Mouse (Mus musculus) liver, postnatal 0 days (tissue): ENCODE data around the gene Fam240a. TPM values are rescaled to one million over a fixed set of nuclear protein-coding genes. Genes with fewer than 3 reads are reported as not detected.

Experiments
- ATAC-seq: fragments of 200-750 bp; cut with Nextera tagmentation; 2 replicates; pipeline ENCODE4 v1.8.0; 2017; ENCODE audit warnings: mild to moderate bottlenecking, moderate library complexity
- DNase-seq: peaks from one replicate; pipeline ENCODE4 v3.0.0-alpha.2; 2016
- H3K27ac ChIP-seq: fragments of 300-500 bp; sonication (generic); 2 replicates; pipeline ENCODE4 v1.5.1; 2014; ENCODE audit warnings: antibody characterized with exemption, moderate library complexity, mild to moderate bottlenecking, low read depth
- H3K27me3 ChIP-seq: fragments of 300-500 bp; sonication (generic); 2 replicates; pipeline ENCODE4 v1.6.1; 2014; ENCODE audit warnings: low read length, control low read depth, mixed read lengths; ENCODE audit not compliant: insufficient read depth
- H3K36me3 ChIP-seq: fragments of 300-500 bp; sonication (generic); replicated peaks from 2 replicates; pipeline ENCODE4 v1.6.1; 2014; ENCODE audit warnings: mild to moderate bottlenecking, control low read depth, low read length, moderate library complexity, mixed read lengths; ENCODE audit not compliant: insufficient read depth
- H3K4me1 ChIP-seq: fragments of 300-500 bp; sonication (generic); 2 replicates; pipeline ENCODE4 v1.6.1; 2014; ENCODE audit warnings: antibody characterized with exemption, mild to moderate bottlenecking, control low read depth; ENCODE audit not compliant: insufficient read depth
- H3K4me2 ChIP-seq: fragments of 300-500 bp; sonication (generic); 2 replicates; pipeline ENCODE4 v1.6.1; 2014; ENCODE audit warnings: low read depth, mild to moderate bottlenecking, low read length, moderate library complexity, mixed read lengths
- H3K4me3 ChIP-seq: fragments of 300-500 bp; sonication (generic); 2 replicates; pipeline ENCODE4 v1.5.1; 2014; ENCODE audit warnings: low read depth, low read length
- H3K9ac ChIP-seq: fragments of 300-500 bp; sonication (generic); replicated peaks from 2 replicates; pipeline ENCODE4 v1.6.1; 2014; ENCODE audit warnings: mild to moderate bottlenecking, moderate library complexity
- H3K9me3 ChIP-seq: fragments of 300-500 bp; sonication (generic); 2 replicates; pipeline ENCODE4 v1.6.1; 2016; ENCODE audit warnings: mild to moderate bottlenecking, control low read depth, low read length, mixed read lengths
- CTCF ChIP-seq: sonication (generic); IDR thresholded peaks from 2 replicates; pipeline ENCODE4 v1.5.1; 2016; ENCODE audit warnings: antibody characterized with exemption, low read depth
- EP300 ChIP-seq: IDR thresholded peaks from 2 replicates; pipeline ENCODE4 v1.6.1; 2016; ENCODE audit warnings: antibody characterized with exemption, low read depth, mild to moderate bottlenecking
- WGBS: fragments of 180-500 bp; shearing (Covaris S2); extraction: QIAGEN DNeasy Blood & Tissue Kit; methylation state at CpG from one replicate; pipeline ENCODE4 v1.1.7; 2014; ENCODE audit not compliant: insufficient replicate concordance; 5-methylcytosine and 5-hydroxymethylcytosine counted together
- polyA plus RNA-seq: library from polyadenylated mRNA; unstranded; fragments of >200 nt; fragmentation: Nextera tagmentation; extraction: Ambion mirVana; gene quantifications from 2 replicates; pipeline ENCODE4 v1.2.1, GENCODE M21; 2015

Gene Fam240a
- polyA plus RNA-seq, 1 experiment from 2014 or later: not detected

DNA sequence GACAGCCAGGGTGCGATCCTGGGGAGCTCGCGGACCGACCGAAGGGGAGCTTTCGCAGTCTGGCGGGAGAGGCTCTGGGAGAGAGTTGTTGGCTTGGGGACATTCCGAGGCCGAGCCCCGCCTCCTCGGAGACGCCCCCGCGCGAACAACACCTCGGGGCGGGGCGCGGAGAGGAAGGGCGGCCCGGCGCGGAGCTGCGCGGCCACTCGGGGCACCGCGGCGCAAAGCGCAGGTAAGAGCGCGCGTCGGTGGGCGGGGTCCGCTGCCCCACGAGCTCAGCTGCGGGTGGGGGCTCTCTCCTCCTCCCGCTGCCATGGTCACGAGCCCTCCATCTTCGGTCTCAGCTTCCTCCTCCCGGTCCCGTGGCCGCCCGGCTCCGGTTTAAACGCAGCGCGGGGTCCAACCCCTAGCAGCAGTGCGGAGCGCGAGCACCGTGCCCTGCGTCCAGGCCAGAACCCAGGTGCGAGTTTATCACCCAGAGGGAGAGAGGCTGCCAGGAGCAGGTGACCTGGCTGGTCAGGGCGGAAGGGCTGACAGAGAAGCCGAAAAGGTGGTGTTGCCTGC lies 36.6 kb downstream of the Fam240a start, which contains the start of gene Tmie:
Tmie (minus strand) TSS at position 116 of the 564 bp plus-strand sequence.
- 0 out of 2 replicates have a peak, but pooled peaks have one; percentile 2 for TF ChIP-seq CTCF
- no peak for TF ChIP-seq EP300
- ATAC-seq: peak; percentile 64
- DNase-seq: peak; percentile 81
- peak within 1 kb of the TSS; percentile 77 for H3K4me2 ChIP-seq
- H3K4me3 ChIP-seq: peak within 1 kb of the TSS; percentile 53
- H3K4me1 ChIP-seq: peaks cover 9% of the 10 kb centered on the region; the same call in 1 of the 2 replicates
- peaks cover 16% of the 10 kb centered on the region for H3K27me3 ChIP-seq
- WGBS: 2% methylated on average over 47 of the region's 57 CpGs
- peak within 1 kb of the TSS; percentile 87 for H3K27ac ChIP-seq
- H3K9me3 ChIP-seq: no peaks in the 10 kb centered on the region
- H3K9ac ChIP-seq: peak within 1 kb of the TSS; percentile 67
- no peaks in the 10 kb centered on the region for H3K36me3 ChIP-seq

DNA sequence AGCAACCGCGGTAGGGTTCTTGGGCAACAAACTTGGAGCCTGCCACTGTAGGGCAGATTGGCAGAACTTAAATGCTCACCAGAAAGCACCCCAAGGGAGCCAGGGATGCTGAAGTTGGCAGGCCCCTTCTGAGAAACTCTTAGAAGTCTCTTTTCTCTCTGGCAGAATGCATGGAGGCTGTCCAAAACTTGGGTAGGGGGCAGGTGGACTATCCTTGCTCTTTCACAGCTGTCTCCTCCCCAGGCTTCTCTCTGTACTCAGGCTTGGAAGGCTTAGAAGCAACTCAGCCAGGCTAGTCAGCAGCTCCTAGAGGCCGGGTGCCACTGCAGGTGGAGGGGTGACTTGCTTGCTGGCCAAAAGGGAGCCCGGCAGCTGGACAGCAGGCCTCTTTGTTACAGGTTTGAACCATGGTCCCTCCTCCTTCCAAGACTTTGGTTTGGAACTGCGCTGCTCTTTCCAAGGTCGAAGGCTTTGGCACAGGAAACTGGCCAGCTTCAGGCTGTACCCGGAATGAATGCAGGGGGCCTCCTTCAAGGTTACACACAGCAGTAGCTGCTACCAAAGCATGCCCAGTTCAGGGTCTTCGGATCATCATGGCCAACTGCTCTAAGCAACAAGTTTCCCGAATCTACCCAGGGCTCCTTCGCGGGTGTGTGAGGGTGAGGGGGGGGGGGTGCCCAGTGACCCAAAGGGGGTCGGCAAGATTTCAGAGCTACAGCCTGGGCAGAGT lies 37.3 kb downstream of the Fam240a start, which contains the start of gene Als2cl:
Als2cl (plus strand) TSS at position 680 of the 730 bp plus-strand sequence.
- 19% methylated on average over 12 of the region's 12 CpGs for WGBS
- Histone ChIP-seq H3K4me3 (peak within 1 kb of the TSS; percentile 53), H3K9me3 (no peaks in the 10 kb centered on the region), H3K27ac (peak within 1 kb of the TSS; percentile 87), H3K4me2 (peak within 1 kb of the TSS; percentile 77), H3K4me1 (peaks cover 14% of the 10 kb centered on the region), H3K36me3 (no peaks in the 10 kb centered on the region), H3K27me3 (peaks cover 17% of the 10 kb centered on the region), H3K9ac (peak within 1 kb of the TSS; percentile 67)
- DNase-seq (no peak), ATAC-seq (no peak)
- TF ChIP-seq CTCF (no peak), EP300 (no peak)

DNA sequence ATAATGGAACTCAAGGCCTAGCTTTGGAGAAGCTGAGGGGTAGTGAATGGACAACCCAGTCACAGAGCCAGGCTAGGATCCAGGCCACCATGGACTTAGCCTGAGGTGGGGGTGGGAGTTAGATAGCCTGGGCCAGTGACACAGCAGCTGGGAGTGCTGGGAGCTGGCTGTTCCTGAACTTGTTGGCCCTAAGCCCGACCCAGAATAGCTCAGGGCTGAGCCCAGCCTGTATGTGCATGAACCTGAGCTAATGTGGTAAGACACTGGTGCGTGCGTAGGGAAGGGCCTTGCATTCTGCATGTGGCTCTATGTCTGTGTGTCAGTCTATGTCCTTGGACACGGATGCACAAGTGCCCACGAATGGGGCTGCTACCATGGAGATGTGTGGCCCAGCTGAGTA lies 38.8 kb downstream of the Fam240a start:
- Histone ChIP-seq H3K4me2 (peak overlapping the region; percentile 77), H3K27me3 (peaks cover 21% of the 10 kb centered on the region), H3K36me3 (no peaks in the 10 kb centered on the region), H3K4me3 (no peak overlapping the region), H3K4me1 (peaks cover 22% of the 10 kb centered on the region), H3K27ac (peak overlapping the region; percentile 84), H3K9ac (peak overlapping the region; percentile 51), H3K9me3 (no peaks in the 10 kb centered on the region)
- DNase-seq: peak; percentile 55
- TF ChIP-seq EP300 (no peak), CTCF (no peak)
- 60% methylated on average over 5 of the region's 5 CpGs for WGBS
- ATAC-seq: peak; percentile 61

DNA sequence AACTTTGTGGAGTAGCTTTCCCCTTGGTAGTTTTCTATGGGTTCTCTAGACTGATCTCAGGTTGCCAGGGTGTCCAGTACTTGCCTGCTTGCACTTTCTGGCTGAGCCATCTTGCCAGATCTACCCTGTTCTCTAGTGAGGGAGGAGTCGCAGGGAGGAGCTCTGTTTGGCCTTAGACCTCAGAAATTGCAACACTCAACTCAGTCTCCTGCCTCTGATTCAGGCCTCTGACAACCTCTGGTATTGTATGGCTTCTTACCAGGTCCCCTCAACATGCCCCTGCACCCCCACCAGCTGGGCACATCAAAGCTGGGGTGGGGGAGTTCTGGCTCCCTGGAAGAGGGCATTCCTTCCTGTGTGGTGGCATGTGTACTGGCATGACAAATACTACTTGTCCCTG lies 39.3 kb downstream of the Fam240a start:
- 32% methylated on average over 1 of the region's 1 CpGs for WGBS
- Histone ChIP-seq H3K4me2 (peak overlapping the region; percentile 77; the same call in 1 of the 2 replicates), H3K27me3 (peaks cover 21% of the 10 kb centered on the region), H3K4me3 (no peak overlapping the region), H3K9me3 (no peaks in the 10 kb centered on the region), H3K27ac (peak overlapping the region; percentile 84), H3K36me3 (no peaks in the 10 kb centered on the region), H3K9ac (peak overlapping the region; percentile 51), H3K4me1 (peaks cover 22% of the 10 kb centered on the region)
- DNase-seq (no peak), ATAC-seq (0 out of 2 replicates have a peak, but pooled peaks have one; percentile 18)
- TF ChIP-seq EP300 (no peak), CTCF (no peak)

DNA sequence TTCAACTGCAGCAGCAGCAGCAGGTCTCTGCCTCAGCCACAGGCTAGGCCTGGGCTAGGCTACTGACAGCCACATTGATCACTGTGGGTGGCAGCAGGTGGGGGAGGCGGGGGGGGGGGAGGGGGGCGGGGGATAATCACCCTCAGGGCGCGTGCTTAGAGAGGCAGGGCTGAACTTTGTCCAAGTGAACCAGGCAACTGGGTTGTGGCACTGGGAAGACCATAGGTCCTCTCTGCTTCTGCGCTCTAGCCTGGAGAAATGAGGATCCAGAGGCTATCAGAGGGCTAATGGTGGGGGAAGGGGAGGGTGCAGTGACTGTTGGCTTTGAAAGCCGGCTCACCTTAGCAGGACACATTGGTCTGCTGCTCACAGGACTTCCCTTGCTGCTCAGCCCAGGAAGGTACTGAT lies 41.4 kb downstream of the Fam240a start:
- no peak for TF ChIP-seq CTCF
- no peak for TF ChIP-seq EP300
- H3K9ac ChIP-seq: no peak overlapping the region
- H3K4me2 ChIP-seq: no peak overlapping the region
- DNase-seq (peak; percentile 74), ATAC-seq (peak; percentile 73)
- H3K36me3 ChIP-seq: no peaks in the 10 kb centered on the region
- no peaks in the 10 kb centered on the region for H3K9me3 ChIP-seq
- peaks cover 12% of the 10 kb centered on the region for H3K27me3 ChIP-seq
- peaks cover 17% of the 10 kb centered on the region; the same call in 1 of the 2 replicates for H3K4me1 ChIP-seq
- 46% methylated on average over 2 of the region's 6 CpGs for WGBS
- peak overlapping the region; percentile 84 for H3K27ac ChIP-seq
- H3K4me3 ChIP-seq: no peak overlapping the region

DNA sequence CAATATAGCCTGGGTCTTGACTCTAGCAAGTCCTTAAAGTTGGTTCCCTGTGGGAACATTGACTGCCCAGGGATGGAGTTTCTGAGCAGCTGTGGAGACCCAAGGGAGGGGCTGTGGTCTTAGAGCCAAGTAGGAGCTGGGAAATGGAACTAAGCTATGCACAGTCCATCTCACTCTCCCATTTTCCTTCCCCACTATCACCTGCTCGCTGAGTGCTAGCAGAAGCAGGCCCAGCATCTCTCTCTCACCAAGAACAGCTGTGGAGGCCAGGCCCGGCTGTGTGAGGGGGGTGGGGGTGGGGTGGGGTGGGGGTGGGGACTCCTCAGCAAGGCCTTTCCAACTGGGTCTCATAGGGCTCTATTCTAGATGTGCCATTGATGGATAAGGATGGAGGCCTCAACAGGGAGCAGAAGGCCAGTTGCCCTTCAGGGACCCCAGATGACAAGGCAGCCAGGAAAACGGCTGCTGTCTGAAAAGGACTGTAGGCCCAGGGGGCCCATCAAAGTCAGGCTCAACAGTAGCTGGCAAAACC lies 41.9 kb downstream of the Fam240a start:
- Histone ChIP-seq H3K4me1 (peaks cover 17% of the 10 kb centered on the region; the same call in 1 of the 2 replicates), H3K9ac (no peak overlapping the region), H3K36me3 (no peaks in the 10 kb centered on the region), H3K4me2 (no peak overlapping the region), H3K27ac (peak overlapping the region; percentile 37; the same call in 1 of the 2 replicates), H3K9me3 (no peaks in the 10 kb centered on the region), H3K27me3 (peaks cover 7% of the 10 kb centered on the region; the same call in 1 of the 2 replicates), H3K4me3 (no peak overlapping the region)
- TF ChIP-seq EP300 (no peak), CTCF (no peak)
- 37% methylated on average over 3 of the region's 3 CpGs for WGBS
- no peak for DNase-seq
- no peak for ATAC-seq
